Mouse (Mus musculus) hindlimb bud, embryonic 11.5 days (tissue): ENCODE results near the gene Utp20.

Experiments used
- DNase-seq: peaks from one replicate; pipeline ENCODE4 v3.0.0-alpha.2; 2012; ENCODE audit warnings: low read depth, low spot score; ENCODE audit errors: extremely low spot score

Gene Utp20

GRCm38 (mm10) chr10:88717756-88718025 is 108.9 kb downstream of the Utp20 start:
- no peak for DNase-seq

GRCm38 (mm10) chr10:88716986-88717755 is 109.4 kb downstream of the Utp20 start:
- no peak for DNase-seq

GRCm38 (mm10) chr10:88715621-88716020 is 111.0 kb downstream of the Utp20 start:
- DNase-seq = no peak

GRCm38 (mm10) chr10:88714744-88715143 is 111.9 kb downstream of the Utp20 start:
- no peak for DNase-seq

GRCm38 (mm10) chr10:88712359-88712758 is 114.2 kb downstream of the Utp20 start:
- DNase-seq = no peak

GRCm38 (mm10) chr10:88708671-88709523 is 117.7 kb downstream of the Utp20 start:
- no peak for DNase-seq

- DNase-seq = no peak
These were observed 125.7 kb downstream of the Utp20 start for GRCm38 (mm10) chr10:88700938-88701337.
